Mouse (Mus musculus) heart, embryonic 10.5 days (tissue): Measurements from ENCODE around the gene Sec62. TPM values are rescaled to one million over a fixed set of nuclear protein-coding genes. Genes with fewer than 3 reads are reported as not detected.

Source experiments
- DNase-seq: peaks from one replicate; pipeline ENCODE4 v3.0.0-alpha.2; 2017; ENCODE audit warnings: low spot score
- H3K27ac ChIP-seq: fragments of 300-500 bp; sonication (generic); 2 replicates; pipeline ENCODE4 v1.5.1; 2016; ENCODE audit warnings: mild to moderate bottlenecking
- H3K27me3 ChIP-seq: fragments of 300-500 bp; sonication (generic); 2 replicates; pipeline ENCODE4 v1.6.1; 2016; ENCODE audit warnings: mild to moderate bottlenecking; ENCODE audit not compliant: poor library complexity, insufficient read depth, severe bottlenecking
- H3K36me3 ChIP-seq: fragments of 300-500 bp; sonication (generic); 2 replicates; pipeline ENCODE4 v1.6.1; 2016; ENCODE audit warnings: mild to moderate bottlenecking, moderate library complexity
- H3K4me1 ChIP-seq: fragments of 300-500 bp; sonication (generic); 2 replicates; pipeline ENCODE4 v1.6.1; 2016; ENCODE audit warnings: mild to moderate bottlenecking
- H3K4me3 ChIP-seq: fragments of 300-500 bp; sonication (generic); 2 replicates; pipeline ENCODE4 v1.5.1; 2016; ENCODE audit warnings: mild to moderate bottlenecking, moderate library complexity
- H3K9me3 ChIP-seq: fragments of 300-500 bp; sonication (generic); 2 replicates; pipeline ENCODE4 v1.6.1; 2016; ENCODE audit warnings: mild to moderate bottlenecking, moderate library complexity
- WGBS: fragments of 180-500 bp; shearing (Covaris S2); methylation state at CpG from one replicate; pipeline ENCODE4 v1.1.7; 2016; 5-methylcytosine and 5-hydroxymethylcytosine counted together
- polyA plus RNA-seq: library from polyadenylated mRNA; unstranded; fragments of >200 nt; fragmentation: Nextera tagmentation; extraction: Ambion mirVana; gene quantifications from 2 replicates; pipeline ENCODE4 v1.2.1, GENCODE M21; 2016

Gene Sec62
- polyA plus RNA-seq, 1 experiment from 2014 or later: 47.6 TPM

GRCm38 (mm10) chr3:30777984-30778383 lies 14.7 kb upstream of the Sec62 start:
- Histone ChIP-seq H3K4me3 (no peak overlapping the region), H3K36me3 (no peaks in the 10 kb centered on the region), H3K27ac (no peak overlapping the region), H3K27me3 (no peaks in the 10 kb centered on the region), H3K9me3 (no peaks in the 10 kb centered on the region), H3K4me1 (no peaks in the 10 kb centered on the region)
- no peak for DNase-seq
- 68% methylated on average over 5 of the region's 5 CpGs for WGBS

- Histone ChIP-seq H3K4me1 (peaks cover 5% of the 10 kb centered on the region; the same call in 1 of the 2 replicates), H3K36me3 (no peaks in the 10 kb centered on the region), H3K27me3 (no peaks in the 10 kb centered on the region), H3K27ac (no peak overlapping the region), H3K4me3 (no peak overlapping the region), H3K9me3 (no peaks in the 10 kb centered on the region)
- no peak for DNase-seq
- WGBS: 18% methylated on average over 5 of the region's 5 CpGs
Observed at GRCm38 (mm10) chr3:30788531-30788930, 4.1 kb upstream of the Sec62 start.

- peak overlapping the region; percentile 99 for H3K4me3 ChIP-seq
- H3K36me3 ChIP-seq: no peaks in the 10 kb centered on the region
- H3K9me3 ChIP-seq: no peaks in the 10 kb centered on the region
- peak overlapping the region; percentile 98 for H3K27ac ChIP-seq
- no peaks in the 10 kb centered on the region for H3K27me3 ChIP-seq
- DNase-seq: peak; percentile 79
- H3K4me1 ChIP-seq: peaks cover 1% of the 10 kb centered on the region; the same call in 1 of the 2 replicates
- WGBS: under 1% methylated on average over 75 of the region's 75 CpGs
Observed at GRCm38 (mm10) chr3:30793403-30794221, 937 bp downstream of the Sec62 start.

GRCm38 (mm10) chr3:30802171-30802570 lies 9.5 kb downstream of the Sec62 start:
- DNase-seq: no peak
- 91% methylated on average over 3 of the region's 3 CpGs for WGBS
- Histone ChIP-seq H3K9me3 (no peaks in the 10 kb centered on the region), H3K4me1 (no peaks in the 10 kb centered on the region), H3K27ac (no peak overlapping the region), H3K27me3 (no peaks in the 10 kb centered on the region), H3K36me3 (peaks cover 70% of the 10 kb centered on the region), H3K4me3 (no peak overlapping the region)

- Histone ChIP-seq H3K9me3 (no peaks in the 10 kb centered on the region), H3K27ac (no peak overlapping the region), H3K36me3 (peaks cover 73% of the 10 kb centered on the region), H3K27me3 (no peaks in the 10 kb centered on the region), H3K4me3 (no peak overlapping the region), H3K4me1 (no peaks in the 10 kb centered on the region)
- WGBS: 67% methylated on average over 3 of the region's 3 CpGs
- DNase-seq: no peak
Observed at GRCm38 (mm10) chr3:30812881-30813280, 20.2 kb downstream of the Sec62 start.

- peaks cover 73% of the 10 kb centered on the region for H3K36me3 ChIP-seq
- H3K27ac ChIP-seq: no peak overlapping the region
Observed at GRCm38 (mm10) chr3:30818630-30819125, 26.0 kb downstream of the Sec62 start.

GRCm38 (mm10) chr3:30822163-30822562 lies 29.5 kb downstream of the Sec62 start:
- no peaks in the 10 kb centered on the region for H3K27me3 ChIP-seq
- DNase-seq: no peak
- no peak overlapping the region for H3K4me3 ChIP-seq
- H3K27ac ChIP-seq: no peak overlapping the region
- no peaks in the 10 kb centered on the region for H3K9me3 ChIP-seq
- H3K4me1 ChIP-seq: no peaks in the 10 kb centered on the region
- H3K36me3 ChIP-seq: peaks cover 48% of the 10 kb centered on the region
- WGBS: 85% methylated on average over 8 of the region's 8 CpGs

More at GRCm38 (mm10) chr3:30818630-30819125, 26.0 kb downstream of the Sec62 start:
- Histone ChIP-seq H3K4me1 (no peaks in the 10 kb centered on the region), H3K4me3 (no peak overlapping the region), H3K27me3 (no peaks in the 10 kb centered on the region), H3K9me3 (no peaks in the 10 kb centered on the region)
- 95% methylated on average over 16 of the region's 16 CpGs for WGBS
- DNase-seq: no peak

GRCm38 (mm10) chr3:30826069-30826468 lies 33.4 kb downstream of the Sec62 start:
- WGBS: 91% methylated on average over 5 of the region's 5 CpGs
- no peak for DNase-seq
- no peak overlapping the region for H3K4me3 ChIP-seq
- H3K27ac ChIP-seq: no peak overlapping the region
- H3K9me3 ChIP-seq: no peaks in the 10 kb centered on the region
- H3K36me3 ChIP-seq: peaks cover 13% of the 10 kb centered on the region
- no peaks in the 10 kb centered on the region for H3K4me1 ChIP-seq
- no peaks in the 10 kb centered on the region for H3K27me3 ChIP-seq

- Histone ChIP-seq H3K4me1 (no peaks in the 10 kb centered on the region), H3K9me3 (no peaks in the 10 kb centered on the region), H3K4me3 (no peak overlapping the region), H3K27ac (no peak overlapping the region), H3K27me3 (no peaks in the 10 kb centered on the region), H3K36me3 (no peaks in the 10 kb centered on the region)
- WGBS: 68% methylated on average over 15 of the region's 15 CpGs
- no peak for DNase-seq
Observed at GRCm38 (mm10) chr3:30831848-30832606, 39.4 kb downstream of the Sec62 start.

- WGBS: 78% methylated on average over 3 of the region's 3 CpGs
- H3K36me3 ChIP-seq: no peaks in the 10 kb centered on the region
- H3K4me3 ChIP-seq: no peak overlapping the region
- no peaks in the 10 kb centered on the region for H3K27me3 ChIP-seq
- H3K4me1 ChIP-seq: no peaks in the 10 kb centered on the region
- H3K9me3 ChIP-seq: no peaks in the 10 kb centered on the region
- DNase-seq: no peak
- H3K27ac ChIP-seq: no peak overlapping the region
Observed at GRCm38 (mm10) chr3:30833254-30833653, 40.6 kb downstream of the Sec62 start.

- no peak overlapping the region for H3K27ac ChIP-seq
- H3K27me3 ChIP-seq: no peaks in the 10 kb centered on the region
- no peaks in the 10 kb centered on the region for H3K9me3 ChIP-seq
- H3K36me3 ChIP-seq: no peaks in the 10 kb centered on the region
- no peak overlapping the region for H3K4me3 ChIP-seq
- DNase-seq: no peak
- no peaks in the 10 kb centered on the region for H3K4me1 ChIP-seq
- 83% methylated on average over 2 of the region's 2 CpGs for WGBS
Observed at GRCm38 (mm10) chr3:30845755-30846154, 53.1 kb downstream of the Sec62 start.

- no peaks in the 10 kb centered on the region for H3K4me1 ChIP-seq
- WGBS: 28% methylated on average over 1 of the region's 1 CpGs
Observed at GRCm38 (mm10) chr3:30847413-30847812, 54.7 kb downstream of the Sec62 start.

GRCm38 (mm10) chr3:30851422-30851821 lies 58.7 kb downstream of the Sec62 start:
- no peak for DNase-seq
- Histone ChIP-seq H3K9me3 (no peaks in the 10 kb centered on the region), H3K4me3 (no peak overlapping the region), H3K27me3 (peaks cover 35% of the 10 kb centered on the region), H3K4me1 (peaks cover 9% of the 10 kb centered on the region; the same call in 1 of the 2 replicates), H3K36me3 (no peaks in the 10 kb centered on the region), H3K27ac (no peak overlapping the region)
- WGBS: 75% methylated on average over 6 of the region's 6 CpGs

More at GRCm38 (mm10) chr3:30847413-30847812, 54.7 kb downstream of the Sec62 start:
- no peak for DNase-seq
- H3K4me3 ChIP-seq: no peak overlapping the region
- H3K36me3 ChIP-seq: no peaks in the 10 kb centered on the region
- H3K27me3 ChIP-seq: peaks cover 3% of the 10 kb centered on the region; the same call in 1 of the 2 replicates
- H3K27ac ChIP-seq: no peak overlapping the region
- H3K9me3 ChIP-seq: no peaks in the 10 kb centered on the region
